Mouse (Mus musculus) kidney, embryonic 16.5 days (tissue): ENCODE data around the gene Prim1. TPM values are rescaled to one million over a fixed set of nuclear protein-coding genes. Genes with fewer than 3 reads are reported as not detected.
"Not testable (repeated sequence)": the region's sequence is repeated elsewhere in the genome, so short reads cannot be mapped to it uniquely, and the experiment has no call there.

Experiments
- ATAC-seq: fragments of 200-750 bp; cut with Nextera tagmentation; 2 replicates; pipeline ENCODE4 v1.8.0; 2017; ENCODE audit warnings: moderate TSS enrichment; ENCODE audit not compliant: low FRiP score, low TSS enrichment
- H3K27ac ChIP-seq: fragments of 300-500 bp; sonication (generic); 2 replicates; pipeline ENCODE4 v1.5.1; 2014; ENCODE audit warnings: low read length
- H3K27me3 ChIP-seq: fragments of 300-500 bp; sonication (generic); 2 replicates; pipeline ENCODE4 v1.6.1; 2014; ENCODE audit warnings: low read length, control low read depth, mixed read lengths; ENCODE audit not compliant: insufficient read depth
- H3K36me3 ChIP-seq: fragments of 300-500 bp; sonication (generic); 2 replicates; pipeline ENCODE4 v1.6.1; 2014; ENCODE audit warnings: low read length, control low read depth, mixed read lengths; ENCODE audit not compliant: insufficient read depth
- H3K4me1 ChIP-seq: fragments of 300-500 bp; sonication (generic); 2 replicates; pipeline ENCODE4 v1.6.1; 2014; ENCODE audit warnings: low read length, control low read depth, mixed read lengths; ENCODE audit not compliant: insufficient read depth
- H3K4me2 ChIP-seq: fragments of 300-500 bp; sonication (generic); replicated peaks from 2 replicates; pipeline ENCODE4 v1.6.1; 2014; ENCODE audit warnings: low read depth, low read length
- H3K4me3 ChIP-seq: fragments of 300-500 bp; sonication (generic); 2 replicates; pipeline ENCODE4 v1.5.1; 2014; ENCODE audit warnings: mild to moderate bottlenecking, low read length
- H3K9ac ChIP-seq: fragments of 300-500 bp; sonication (generic); replicated peaks from 2 replicates; pipeline ENCODE4 v1.6.1; 2014; ENCODE audit warnings: low read length
- H3K9me3 ChIP-seq: fragments of 300-500 bp; sonication (generic); 2 replicates; pipeline ENCODE4 v1.6.1; 2016; ENCODE audit warnings: low read length, control low read depth
- WGBS: fragments of 180-500 bp; shearing (Covaris S2); extraction: QIAGEN DNeasy Blood & Tissue Kit; methylation state at CpG from one replicate; pipeline ENCODE4 v1.1.7; 2014; 5-methylcytosine and 5-hydroxymethylcytosine counted together
- polyA plus RNA-seq: library from polyadenylated mRNA; unstranded; fragments of >200 nt; fragmentation: Nextera tagmentation; extraction: Ambion mirVana; gene quantifications from 2 replicates; pipeline ENCODE4 v1.2.1, GENCODE M21; 2015

Prim1 gene
- polyA plus RNA-seq, 1 experiment from 2014 or later, result 83.4 TPM

GRCm38 (mm10) chr10:128062221-128062989 is 47.4 kb downstream of the Prim1 start:
- no peak overlapping the region for H3K4me2 ChIP-seq
- ATAC-seq, result no peak
- H3K27ac ChIP-seq, result no peak overlapping the region
- H3K4me3 ChIP-seq, result no peak overlapping the region
- no peaks in the 10 kb centered on the region for H3K9me3 ChIP-seq
- no peak overlapping the region for H3K9ac ChIP-seq
- WGBS, result 96% methylated on average over 6 of the region's 6 CpGs
- peaks cover 11% of the 10 kb centered on the region for H3K36me3 ChIP-seq
- H3K4me1 ChIP-seq, result peaks cover 30% of the 10 kb centered on the region
- H3K27me3 ChIP-seq, result no peaks in the 10 kb centered on the region

DNA sequence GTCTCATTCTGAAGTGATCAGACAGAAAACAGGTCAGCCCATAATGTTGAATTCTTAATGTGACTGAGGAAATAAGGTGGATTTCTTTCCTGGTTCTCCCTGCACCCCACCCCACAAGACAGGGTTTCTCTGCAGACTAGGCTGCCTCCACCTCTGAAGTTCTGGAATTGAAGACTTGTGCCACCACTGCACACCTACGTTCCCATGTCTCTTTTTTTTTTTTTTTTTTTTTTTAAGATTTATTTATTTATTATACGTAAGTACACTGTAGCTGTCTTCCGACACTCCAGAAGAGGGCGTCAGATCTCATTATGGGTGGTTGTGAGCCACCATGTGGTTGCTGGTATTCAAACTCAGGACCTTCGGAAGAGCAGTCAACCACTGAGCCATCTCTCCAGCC is 51.1 kb downstream of the Prim1 start:
- Histone ChIP-seq H3K27me3 (no peaks in the 10 kb centered on the region), H3K4me1 (peaks cover 13% of the 10 kb centered on the region), H3K4me3 (no peak overlapping the region), H3K9ac (no peak overlapping the region), H3K36me3 (peaks cover 35% of the 10 kb centered on the region), H3K27ac (no peak overlapping the region), H3K4me2 (no peak overlapping the region), H3K9me3 (no peaks in the 10 kb centered on the region)
- ATAC-seq, result no peak
- WGBS, result 82% methylated on average over 5 of the region's 5 CpGs

- H3K9ac ChIP-seq, result no peak overlapping the region
- H3K36me3 ChIP-seq, result peaks cover 52% of the 10 kb centered on the region
- no peak for ATAC-seq
- no peak overlapping the region for H3K27ac ChIP-seq
- WGBS, result 93% methylated on average over 4 of the region's 4 CpGs
- no peak overlapping the region for H3K4me2 ChIP-seq
- 0 out of 2 replicates have a peak, but pooled peaks cover 3% of the 10 kb centered on the region for H3K4me1 ChIP-seq
- no peaks in the 10 kb centered on the region for H3K9me3 ChIP-seq
- H3K27me3 ChIP-seq, result no peaks in the 10 kb centered on the region
- no peak overlapping the region for H3K4me3 ChIP-seq
Measured at GRCm38 (mm10) chr10:128069201-128069600, 54.2 kb downstream of the Prim1 start.

DNA sequence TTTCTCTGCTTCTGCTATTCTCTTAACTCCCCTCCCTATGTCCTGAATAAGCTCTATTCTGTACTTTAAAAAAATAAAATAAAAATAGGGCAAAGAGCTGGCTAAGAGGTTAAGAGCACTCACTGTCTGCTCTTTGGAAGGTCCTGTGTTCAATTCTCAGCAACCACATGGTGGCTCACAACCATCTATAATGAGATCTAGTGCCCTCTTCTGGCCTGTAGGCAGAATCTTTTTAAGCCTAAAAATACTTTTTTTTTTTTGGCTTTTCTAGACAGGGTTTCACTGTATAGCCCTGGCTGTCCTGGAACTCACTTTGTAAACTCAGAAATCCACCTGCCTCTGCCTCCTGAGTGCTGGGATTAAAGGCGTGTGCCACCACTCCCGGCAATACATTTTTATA is 55.5 kb downstream of the Prim1 start:
- ATAC-seq, H3K9me3 ChIP-seq, H3K27me3 ChIP-seq, H3K27ac ChIP-seq, H3K4me3 ChIP-seq, H3K4me2 ChIP-seq, H3K9ac ChIP-seq, H3K4me1 ChIP-seq: not testable (repeated sequence)
- 95% methylated on average over 2 of the region's 2 CpGs for WGBS
- H3K36me3 ChIP-seq, result peaks cover 50% of the 10 kb centered on the region

- H3K9ac ChIP-seq, H3K27me3 ChIP-seq, H3K27ac ChIP-seq, H3K9me3 ChIP-seq, ATAC-seq, H3K4me1 ChIP-seq, H3K4me3 ChIP-seq, H3K4me2 ChIP-seq: not testable (repeated sequence)
- 84% methylated on average over 5 of the region's 5 CpGs for WGBS
- H3K36me3 ChIP-seq, result peaks cover 15% of the 10 kb centered on the region
Measured at GRCm38 (mm10) chr10:128078269-128078668, 63.3 kb downstream of the Prim1 start.

Other genes starting within 250 kb of the Prim1 start
- gene Rdh9, start 238.8 kb upstream of the Prim1 start, polyA plus RNA-seq, result not detected in 2 replicates
- gene Rdh16, start 214.0 kb upstream of the Prim1 start, polyA plus RNA-seq, result 1.1 and 1.6 TPM in 2 replicates
- 6.8 TPM in 2 replicates for gene Rdh19, start 165.2 kb upstream of the Prim1 start, polyA plus RNA-seq
- gene Rdh16f2, start 148.7 kb upstream of the Prim1 start, polyA plus RNA-seq, result 1.1 and 1.3 TPM in 2 replicates
- not detected in 2 replicates for gene Rdh7, start 126.4 kb upstream of the Prim1 start, polyA plus RNA-seq
- gene Sdr9c7, start 116.7 kb upstream of the Prim1 start, polyA plus RNA-seq, result not detected in 2 replicates
- not detected in 2 replicates for gene Hsd17b6, start 7.6 kb upstream of the Prim1 start, polyA plus RNA-seq
- gene Naca, start 20.4 kb downstream of the Prim1 start, polyA plus RNA-seq, result 667 and 704 TPM in 2 replicates
- gene Ptges3, start 43.8 kb downstream of the Prim1 start, polyA plus RNA-seq, result 409 and 441 TPM in 2 replicates
- 3,411 and 3,412 TPM in 2 replicates for gene Atp5b, start 68.1 kb downstream of the Prim1 start, polyA plus RNA-seq
- 10.9 and 14.3 TPM in 2 replicates for gene Baz2a, start 76.4 kb downstream of the Prim1 start, polyA plus RNA-seq
- 39.8 and 43.6 TPM in 2 replicates for gene Rbms2, start 165.1 kb downstream of the Prim1 start, polyA plus RNA-seq
- gene Gls2, start 179.3 kb downstream of the Prim1 start, polyA plus RNA-seq, result 1.1 and 1.3 TPM in 2 replicates
- gene Spryd4, start 196.6 kb downstream of the Prim1 start, polyA plus RNA-seq, result 34.2 and 38.6 TPM in 2 replicates
- gene Mip, start 210.7 kb downstream of the Prim1 start, polyA plus RNA-seq, result not detected in 2 replicates
- 64.5 and 68.2 TPM in 2 replicates for gene Timeless, start 216.9 kb downstream of the Prim1 start, polyA plus RNA-seq
- 0.39 and 0.66 TPM in 2 replicates for gene Apon, start 238.9 kb downstream of the Prim1 start, polyA plus RNA-seq